Mouse (Mus musculus) olfactory bulb, adult 2 months (tissue): Measurements from ENCODE around the gene Grb7.

Experiments used
- CTCF ChIP-seq: fragments of 200-500 bp; IDR thresholded peaks from 2 replicates; pipeline ENCODE4 v1.5.1; 2012; ENCODE audit warnings: low read depth, mild to moderate bottlenecking, low read length, moderate library complexity; ENCODE audit not compliant: insufficient read depth
- POLR2A ChIP-seq: fragments of 200-500 bp; IDR thresholded peaks from 2 replicates; pipeline ENCODE4 v1.6.1; 2012; ENCODE audit warnings: mild to moderate bottlenecking, low read depth, low read length, moderate library complexity; ENCODE audit not compliant: insufficient read depth

DNA sequence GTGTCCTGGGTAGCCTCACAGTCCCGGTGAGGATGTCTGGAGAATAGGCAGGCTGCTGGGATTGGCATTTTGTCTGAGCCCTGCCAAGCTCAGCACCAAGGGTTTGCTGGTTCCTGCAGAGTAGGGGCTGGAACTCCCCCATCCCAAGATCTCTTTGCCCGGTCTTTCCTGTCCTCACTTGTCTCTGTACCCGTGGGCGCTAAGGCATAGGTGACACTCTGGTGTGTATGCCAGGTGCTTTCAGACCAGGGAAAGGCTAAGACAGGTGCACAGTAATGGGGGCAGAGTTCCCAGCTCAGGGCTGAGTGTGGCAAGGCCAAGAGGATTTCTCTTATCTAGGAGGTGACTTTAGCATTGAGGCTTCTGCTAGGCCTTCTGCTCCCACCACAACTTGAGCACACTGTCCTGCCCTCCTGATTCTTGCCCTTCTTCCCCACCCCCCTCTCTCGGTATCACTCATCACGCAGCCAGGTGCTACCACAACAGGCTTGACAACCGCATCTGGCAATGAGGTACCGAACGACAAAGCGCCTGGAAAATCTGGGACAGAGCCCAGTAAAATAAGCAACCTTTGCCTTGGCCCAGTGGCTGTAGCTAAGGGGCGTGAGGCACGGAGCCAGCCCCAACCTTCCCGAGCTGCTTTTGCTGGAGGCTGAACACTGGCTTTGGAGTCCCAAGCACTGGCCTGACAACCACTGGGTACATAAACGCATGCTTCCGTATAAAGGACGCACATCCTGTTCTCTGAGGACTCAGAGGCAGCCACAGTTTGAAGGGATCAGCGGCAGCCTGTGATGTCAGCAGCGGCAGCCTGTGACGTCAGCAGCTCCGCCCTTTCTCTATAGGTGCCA is 4.0 kb downstream of the Grb7 start:
- no peak for TF ChIP-seq POLR2A
- TF ChIP-seq CTCF = no peak
